Mouse (Mus musculus): Measurements from ENCODE around the gene Stambp.

Gene Stambp

DNA sequence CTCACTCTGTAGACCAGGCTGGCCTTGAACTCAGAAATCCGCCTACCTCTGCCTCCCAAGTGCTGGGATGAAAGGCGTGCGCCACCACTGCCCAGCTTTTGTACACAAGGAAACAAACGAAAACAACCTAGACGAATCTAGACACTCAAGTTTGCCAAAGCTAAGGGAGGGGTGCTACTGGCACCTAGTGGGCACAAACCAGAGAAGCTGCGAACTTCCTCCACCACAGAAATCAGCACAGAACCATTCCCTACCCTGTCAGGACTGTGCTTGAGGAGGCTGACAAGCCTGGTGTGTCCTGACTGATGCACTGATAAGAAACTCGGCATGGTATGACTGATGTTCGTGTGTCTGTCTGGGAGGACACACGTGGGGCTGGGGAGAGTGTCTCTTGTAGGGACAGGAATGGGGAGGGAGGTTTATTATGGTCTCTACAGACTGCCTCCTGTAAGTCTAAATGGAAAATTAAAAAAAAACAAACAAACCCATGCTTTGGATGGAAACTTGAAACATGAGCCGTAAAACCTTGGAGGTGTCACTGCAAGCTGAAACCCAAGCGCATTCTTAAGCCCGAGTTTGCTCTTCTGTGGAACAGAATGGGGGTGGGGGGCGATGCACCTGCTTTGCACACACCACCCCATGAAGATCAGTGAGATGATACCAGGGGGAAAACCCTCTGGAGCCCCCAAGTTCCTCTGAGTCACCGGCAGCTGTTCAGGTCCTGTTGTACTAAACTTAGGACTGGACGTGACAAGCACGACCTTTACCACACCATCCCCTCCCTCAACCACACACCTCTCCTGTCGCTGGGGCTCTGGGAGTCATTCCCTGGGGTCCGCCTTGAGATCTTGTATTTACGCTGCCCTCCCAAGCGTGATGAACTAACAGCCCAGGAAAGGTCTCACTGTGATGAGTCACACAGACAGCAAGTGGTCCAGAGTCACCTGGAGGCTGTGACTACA is 3.3 kb downstream of the Stambp start:
- DNase-seq (ENCODE audit: low spot score in 2 of 2), result no peak

DNA sequence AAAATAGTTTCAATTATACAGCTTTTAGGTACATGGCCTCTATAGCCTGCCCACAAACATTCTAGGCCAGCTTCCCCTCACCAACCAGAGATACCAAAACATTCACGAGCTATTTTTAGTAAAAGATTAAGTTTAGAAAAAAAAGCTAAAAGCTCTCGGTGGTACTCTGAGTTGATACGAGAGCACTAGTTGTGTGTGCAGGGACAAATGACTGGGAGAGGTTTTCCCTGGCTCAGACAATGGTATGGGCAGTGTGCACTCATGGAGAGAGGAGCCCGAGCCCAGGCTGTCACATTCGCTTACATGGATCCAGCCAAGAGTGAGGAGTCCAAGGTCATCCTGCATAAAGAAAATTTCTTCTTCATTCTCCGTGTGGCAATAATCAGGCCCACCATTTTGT is 16.6 kb downstream of the Stambp start:
- no peak for DNase-seq (ENCODE audit: low spot score in 2 of 2)

- DNase-seq (ENCODE audit: low spot score in 2 of 2), result no peak
These were observed 24.2 kb downstream of the Stambp start for GRCm38 (mm10) chr6:83548346-83548745.

GRCm38 (mm10) chr6:83545778-83546177 is 26.8 kb downstream of the Stambp start:
- no peak for DNase-seq (ENCODE audit: low spot score in 2 of 2)

- peak in 1 of 2 experiments; percentile 15 for DNase-seq (ENCODE audit: low spot score in 2 of 2)
These were observed 30.6 kb downstream of the Stambp start for GRCm38 (mm10) chr6:83541756-83542456.

GRCm38 (mm10) chr6:83540017-83540416 is 32.5 kb downstream of the Stambp start:
- no peak for DNase-seq (ENCODE audit: low spot score in 2 of 2)

GRCm38 (mm10) chr6:83536795-83537059 is 35.8 kb downstream of the Stambp start:
- DNase-seq (ENCODE audit: low spot score in 2 of 2), result no peak

- no peak for DNase-seq (ENCODE audit: low spot score in 2 of 2)
These were observed 36.3 kb downstream of the Stambp start, which contains the start of gene Actg2 for GRCm38 (mm10) chr6:83536028-83536794. Gene Actg2 (minus strand): TSS chr6:83536265.

DNA sequence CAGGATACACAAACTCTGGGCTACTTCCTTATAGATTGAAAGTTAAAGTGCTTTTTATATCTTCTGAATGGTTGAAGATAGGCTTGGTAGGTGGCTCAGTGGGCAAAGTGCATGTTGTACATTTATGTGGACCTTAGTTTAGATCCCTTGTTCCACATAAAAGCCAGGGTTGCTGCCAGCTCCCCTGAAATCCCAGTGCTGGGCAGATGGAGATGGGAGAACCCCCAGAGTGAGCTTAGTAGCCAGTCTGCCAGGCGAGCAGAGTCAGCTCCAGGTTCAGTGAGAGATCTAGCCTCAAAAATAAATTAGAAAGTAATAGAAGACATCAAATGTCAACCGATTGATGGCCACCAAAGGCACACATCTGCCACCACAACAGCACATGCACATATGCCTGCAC is 39.9 kb downstream of the Stambp start:
- no peak for DNase-seq (ENCODE audit: low spot score in 2 of 2)

DNA sequence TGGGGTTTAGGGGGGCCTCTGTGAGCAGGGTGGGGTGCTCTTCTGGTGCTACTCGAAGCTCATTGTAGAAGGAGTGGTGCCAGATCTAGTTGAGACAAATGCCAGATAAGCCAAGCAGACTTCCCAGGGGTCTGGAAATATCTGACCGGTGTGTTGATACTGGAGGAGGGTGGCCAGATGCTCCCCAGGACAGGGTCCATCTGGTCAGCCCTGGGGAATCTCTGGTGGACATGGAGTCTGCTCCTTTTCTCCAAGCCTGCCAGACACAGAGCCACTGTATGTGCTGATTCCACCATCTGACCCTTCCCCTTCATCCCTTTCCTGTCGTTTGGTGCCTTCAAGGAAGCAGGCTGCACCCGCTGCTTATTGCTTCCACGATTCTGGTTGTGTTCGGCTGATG is 49.3 kb downstream of the Stambp start:
- no peak for DNase-seq (ENCODE audit: low spot score in 2 of 2)

DNA sequence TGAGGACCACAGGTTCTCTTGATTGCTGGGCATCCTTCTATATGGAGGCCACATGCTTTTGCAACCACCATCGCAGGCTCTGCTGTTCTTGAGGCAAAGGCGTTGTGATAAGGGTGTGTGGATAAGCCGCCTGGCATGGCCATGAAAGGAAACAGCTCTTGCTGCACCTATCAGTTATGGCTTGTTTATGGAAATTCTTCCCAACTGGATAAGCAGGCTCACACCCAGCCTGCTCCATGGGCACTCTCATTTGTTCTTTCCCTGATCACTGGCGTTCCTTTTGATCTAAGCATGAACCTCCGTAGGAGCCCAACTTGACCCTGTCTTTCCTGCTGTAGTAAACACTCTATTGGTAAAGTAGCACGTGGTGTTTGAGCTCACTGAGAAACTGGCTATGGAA is 50.7 kb downstream of the Stambp start:
- DNase-seq (ENCODE audit: low spot score in 2 of 2), result no peak

DNA sequence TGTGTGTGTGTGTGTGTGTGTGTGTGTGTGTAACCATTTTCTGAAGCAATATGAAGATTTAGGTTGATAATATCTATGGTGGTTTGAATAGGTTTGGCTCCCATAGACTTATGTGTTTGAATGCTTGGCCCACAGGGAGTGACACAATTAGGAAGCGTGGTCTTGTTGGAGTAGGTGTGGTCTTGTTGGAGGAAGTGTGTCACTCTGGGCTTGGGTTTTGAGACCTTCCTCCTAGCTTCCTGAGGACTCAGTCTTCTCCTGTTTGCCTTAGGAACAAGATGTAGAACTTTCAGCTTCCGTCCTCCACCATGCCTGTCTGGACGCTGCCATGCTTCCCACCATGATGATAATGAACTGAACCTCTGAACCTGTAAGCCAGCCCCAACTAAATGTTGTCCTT is 53.9 kb downstream of the Stambp start:
- no peak for DNase-seq (ENCODE audit: low spot score in 2 of 2)

GRCm38 (mm10) chr6:83515172-83515571 is 57.4 kb downstream of the Stambp start:
- no peak for DNase-seq (ENCODE audit: low spot score in 2 of 2)

- peak; percentile 49 to 57 for DNase-seq (ENCODE audit: low spot score in 2 of 2)
These were observed 60.0 kb downstream of the Stambp start for GRCm38 (mm10) chr6:83512495-83512894.

DNA sequence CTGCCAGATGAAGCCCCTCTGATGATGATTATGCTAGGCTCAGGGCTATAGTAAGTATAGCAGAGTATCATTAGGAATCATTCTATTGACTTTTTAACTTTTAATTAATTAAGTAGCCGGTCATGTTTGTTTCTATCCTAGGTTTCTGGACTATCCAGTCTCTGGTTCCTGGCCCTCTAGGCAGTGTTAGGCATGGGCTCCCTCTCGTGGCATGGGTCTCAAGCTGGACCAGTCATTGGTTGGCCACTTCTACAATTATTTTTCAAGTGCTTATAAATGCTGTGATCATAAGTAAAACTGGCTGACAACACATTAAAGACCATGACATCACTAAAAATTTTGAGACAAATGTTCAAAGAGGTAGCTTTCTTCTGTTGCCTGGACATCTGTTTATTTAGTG is 62.3 kb downstream of the Stambp start:
- no peak for DNase-seq (ENCODE audit: low spot score in 2 of 2)

- peak in 1 of 2 experiments; percentile 19 for DNase-seq (ENCODE audit: low spot score in 2 of 2)
These were observed 63.1 kb downstream of the Stambp start for GRCm38 (mm10) chr6:83509442-83509841.

- no peak for DNase-seq (ENCODE audit: low spot score in 2 of 2)
These were observed 65.4 kb downstream of the Stambp start for GRCm38 (mm10) chr6:83507168-83507546.

- peak; percentile 93 to 97 for DNase-seq (ENCODE audit: low spot score in 2 of 2)
These were observed 66.0 kb downstream of the Stambp start, which contains the start of gene Dguok for GRCm38 (mm10) chr6:83506258-83507167. Gene Dguok (minus strand): TSS chr6:83506969.

GRCm38 (mm10) chr6:83505554-83505953 is 67.0 kb downstream of the Stambp start:
- DNase-seq (ENCODE audit: low spot score in 2 of 2), result no peak

- no peak for DNase-seq (ENCODE audit: low spot score in 2 of 2)
These were observed 69.2 kb downstream of the Stambp start for GRCm38 (mm10) chr6:83503361-83503760.

- DNase-seq (ENCODE audit: low spot score in 2 of 2), result peak in 1 of 2 experiments; percentile 17
These were observed 69.9 kb downstream of the Stambp start for GRCm38 (mm10) chr6:83502656-83503055.
